Mouse (Mus musculus) stomach, postnatal 0 days (tissue): Measurements from ENCODE around the gene Hnrnpll. TPM values are rescaled to one million over a fixed set of nuclear protein-coding genes. Genes with fewer than 3 reads are reported as not detected.

ENCODE experiments used
- ATAC-seq: fragments of 200-750 bp; cut with Nextera tagmentation; 2 replicates; pipeline ENCODE4 v1.8.0; 2017; ENCODE audit not compliant: low FRiP score, low TSS enrichment
- DNase-seq: peaks from one replicate; pipeline ENCODE4 v3.0.0-alpha.2; 2016; ENCODE audit warnings: low spot score
- H3K27ac ChIP-seq: fragments of 300-500 bp; sonication (generic); replicated peaks from 2 replicates; pipeline ENCODE4 v1.5.1; 2014; ENCODE audit warnings: mild to moderate bottlenecking, control low read depth
- H3K27me3 ChIP-seq: fragments of 300-500 bp; sonication (generic); 2 replicates; pipeline ENCODE4 v1.6.1; 2014; ENCODE audit warnings: low read length; ENCODE audit not compliant: control insufficient read depth, insufficient read depth
- H3K36me3 ChIP-seq: fragments of 300-500 bp; sonication (generic); 2 replicates; pipeline ENCODE4 v1.6.1; 2014; ENCODE audit warnings: low read length, mixed read lengths; ENCODE audit not compliant: control insufficient read depth, insufficient read depth
- H3K4me1 ChIP-seq: fragments of 300-500 bp; sonication (generic); replicated peaks from 2 replicates; pipeline ENCODE4 v1.6.1; 2014; ENCODE audit warnings: antibody characterized with exemption; ENCODE audit not compliant: control insufficient read depth, insufficient read depth
- H3K4me2 ChIP-seq: fragments of 300-500 bp; sonication (generic); replicated peaks from 2 replicates; pipeline ENCODE4 v1.6.1; 2014; ENCODE audit warnings: low read depth, mild to moderate bottlenecking, control low read depth, moderate library complexity
- H3K4me3 ChIP-seq: fragments of 300-500 bp; sonication (generic); 2 replicates; pipeline ENCODE4 v1.5.1; 2014; ENCODE audit warnings: low read depth, low read length, control low read depth
- H3K9ac ChIP-seq: fragments of 300-500 bp; sonication (generic); 2 replicates; pipeline ENCODE4 v1.6.1; 2014; ENCODE audit warnings: mild to moderate bottlenecking, low read length, control low read depth, mixed read lengths
- H3K9me3 ChIP-seq: fragments of 300-500 bp; sonication (generic); 2 replicates; pipeline ENCODE4 v1.6.1; 2016; ENCODE audit warnings: low read length; ENCODE audit not compliant: control insufficient read depth
- CTCF ChIP-seq: IDR thresholded peaks from 2 replicates; pipeline ENCODE4 v1.5.1; 2016; ENCODE audit warnings: antibody characterized with exemption, low read depth, mild to moderate bottlenecking, moderate library complexity
- EP300 ChIP-seq: optimal IDR thresholded peaks from 2 replicates; pipeline ENCODE3; 2016; ENCODE audit warnings: antibody characterized with exemption
- WGBS: fragments of 180-500 bp; shearing (Covaris S2); extraction: QIAGEN DNeasy Blood & Tissue Kit; methylation state at CpG from one replicate; pipeline ENCODE4 v1.1.7; 2014; 5-methylcytosine and 5-hydroxymethylcytosine counted together
- polyA plus RNA-seq: library from polyadenylated mRNA; unstranded; fragments of >200 nt; fragmentation: Nextera tagmentation; extraction: Ambion mirVana; gene quantifications from 2 replicates; pipeline ENCODE4 v1.2.1, GENCODE M21; 2015

Hnrnpll gene
- polyA plus RNA-seq, 1 experiment from 2014 or later = 18.3 TPM

GRCm38 (mm10) chr17:79999631-80000030, 62.5 kb downstream of the Hnrnpll start:
- WGBS = 91% methylated on average over 14 of the region's 14 CpGs
- Histone ChIP-seq H3K4me3 (no peak overlapping the region), H3K27ac (no peak overlapping the region), H3K4me2 (no peak overlapping the region), H3K27me3 (no peaks in the 10 kb centered on the region), H3K4me1 (0 out of 2 replicates have a peak, but pooled peaks cover 3% of the 10 kb centered on the region), H3K9ac (no peak overlapping the region), H3K9me3 (no peaks in the 10 kb centered on the region), H3K36me3 (no peaks in the 10 kb centered on the region)
- TF ChIP-seq CTCF (no peak), EP300 (no peak)
- DNase-seq (no peak), ATAC-seq (no peak)

GRCm38 (mm10) chr17:79998986-79999385, 63.1 kb downstream of the Hnrnpll start:
- H3K9ac ChIP-seq = no peak overlapping the region
- no peak overlapping the region for H3K4me2 ChIP-seq
- ATAC-seq = no peak
- no peak overlapping the region for H3K4me3 ChIP-seq
- 0 out of 2 replicates have a peak, but pooled peaks cover 3% of the 10 kb centered on the region for H3K4me1 ChIP-seq
- H3K27ac ChIP-seq = no peak overlapping the region
- H3K27me3 ChIP-seq = no peaks in the 10 kb centered on the region
- WGBS = 75% methylated on average over 5 of the region's 5 CpGs
- TF ChIP-seq CTCF = no peak
- TF ChIP-seq EP300 = no peak
- no peaks in the 10 kb centered on the region for H3K9me3 ChIP-seq
- H3K36me3 ChIP-seq = no peaks in the 10 kb centered on the region
- DNase-seq = no peak

- ATAC-seq (peak; percentile 29; the same call in 1 of the 2 replicates), DNase-seq (no peak)
- no peak for TF ChIP-seq CTCF
- no peak for TF ChIP-seq EP300
- H3K9ac ChIP-seq = no peak overlapping the region
- H3K27me3 ChIP-seq = no peaks in the 10 kb centered on the region
- H3K4me1 ChIP-seq = 0 out of 2 replicates have a peak, but pooled peaks cover 3% of the 10 kb centered on the region
- H3K4me3 ChIP-seq = no peak overlapping the region
- H3K36me3 ChIP-seq = no peaks in the 10 kb centered on the region
- no peaks in the 10 kb centered on the region for H3K9me3 ChIP-seq
- H3K27ac ChIP-seq = 0 out of 2 replicates have a peak overlapping the region, but pooled peaks have one; percentile 13
- H3K4me2 ChIP-seq = no peak overlapping the region
- 81% methylated on average over 3 of the region's 3 CpGs for WGBS
These were observed 66.9 kb downstream of the Hnrnpll start for GRCm38 (mm10) chr17:79995091-79995691.

- TF ChIP-seq EP300 (no peak), CTCF (no peak)
- Histone ChIP-seq H3K27me3 (no peaks in the 10 kb centered on the region), H3K4me2 (no peak overlapping the region), H3K4me3 (no peak overlapping the region), H3K9ac (no peak overlapping the region), H3K36me3 (no peaks in the 10 kb centered on the region), H3K4me1 (0 out of 2 replicates have a peak, but pooled peaks cover 3% of the 10 kb centered on the region), H3K27ac (no peak overlapping the region), H3K9me3 (no peaks in the 10 kb centered on the region)
- WGBS = 86% methylated on average over 3 of the region's 3 CpGs
- ATAC-seq (no peak), DNase-seq (no peak)
These were observed 70.0 kb downstream of the Hnrnpll start for GRCm38 (mm10) chr17:79992114-79992513.

- 71% methylated on average over 12 of the region's 12 CpGs for WGBS
- Histone ChIP-seq H3K27me3 (no peaks in the 10 kb centered on the region), H3K4me3 (no peak overlapping the region), H3K4me2 (no peak overlapping the region), H3K9ac (no peak overlapping the region), H3K4me1 (0 out of 2 replicates have a peak, but pooled peaks cover 3% of the 10 kb centered on the region), H3K36me3 (no peaks in the 10 kb centered on the region), H3K9me3 (no peaks in the 10 kb centered on the region), H3K27ac (no peak overlapping the region)
- ATAC-seq (no peak), DNase-seq (no peak)
- TF ChIP-seq EP300 = no peak
- no peak for TF ChIP-seq CTCF
These were observed 70.8 kb downstream of the Hnrnpll start for GRCm38 (mm10) chr17:79991166-79991958.

- Histone ChIP-seq H3K4me2 (no peak overlapping the region), H3K27ac (no peak overlapping the region), H3K36me3 (no peaks in the 10 kb centered on the region), H3K9ac (no peak overlapping the region), H3K4me3 (no peak overlapping the region), H3K4me1 (0 out of 2 replicates have a peak, but pooled peaks cover 3% of the 10 kb centered on the region), H3K27me3 (no peaks in the 10 kb centered on the region), H3K9me3 (no peaks in the 10 kb centered on the region)
- no peak for TF ChIP-seq CTCF
- no peak for TF ChIP-seq EP300
- 82% methylated on average over 7 of the region's 7 CpGs for WGBS
- ATAC-seq (no peak), DNase-seq (no peak)
These were observed 72.0 kb downstream of the Hnrnpll start for GRCm38 (mm10) chr17:79990161-79990560.
